Mouse (Mus musculus) heart, adult 2 months (tissue): ENCODE measurements around the gene Etfb. TPM values are rescaled to one million over a fixed set of nuclear protein-coding genes. Genes with fewer than 3 reads are reported as not detected.

Experiments
- DNase-seq, 2 experiments: peaks; one replicate each; pipeline ENCODE4 v3.0.0; 2021
- H3K27ac ChIP-seq: fragments of 200-600 bp; 2 replicates; pipeline ENCODE4 v1.8.1; 2022
- H3K27me3 ChIP-seq: fragments of 200-500 bp; 2 replicates; pipeline ENCODE4 v1.6.1; 2012; ENCODE audit warnings: mild to moderate bottlenecking, low read length, inconsistent platforms, mixed read lengths; ENCODE audit not compliant: control insufficient read depth, insufficient read depth
- H3K36me3 ChIP-seq: fragments of 200-500 bp; 2 replicates; pipeline ENCODE4 v1.6.1; 2012; ENCODE audit warnings: low read length, inconsistent platforms; ENCODE audit not compliant: control insufficient read depth, insufficient read depth
- H3K4me1 ChIP-seq: fragments of 200-500 bp; 2 replicates; pipeline ENCODE4 v1.6.1; 2011; ENCODE audit warnings: low read length; ENCODE audit not compliant: control insufficient read depth, insufficient read depth
- H3K4me3 ChIP-seq: fragments of 200-600 bp; 2 replicates; pipeline ENCODE4 v1.8.1; 2022
- H3K79me2 ChIP-seq: fragments of 200-500 bp; replicated peaks from 2 replicates; pipeline ENCODE4 v1.6.1; 2012; ENCODE audit warnings: mild to moderate bottlenecking, inconsistent platforms, low read length, moderate library complexity, mixed read lengths; ENCODE audit not compliant: control insufficient read depth, insufficient read depth
- H3K9ac ChIP-seq: fragments of 200-500 bp; 2 replicates; pipeline ENCODE4 v1.6.1; 2012; ENCODE audit warnings: low read depth, mild to moderate bottlenecking, control low read depth, inconsistent platforms, low read length, mixed read lengths
- CTCF ChIP-seq: fragments of 200-600 bp; IDR thresholded peaks from 2 replicates; pipeline ENCODE4 v1.8.1; 2022; ENCODE audit warnings: antibody characterized with exemption, mild to moderate bottlenecking, moderate library complexity
- EP300 ChIP-seq: fragments of 200-500 bp; IDR thresholded peaks from 2 replicates; pipeline ENCODE4 v1.6.1; 2011; ENCODE audit warnings: low read depth, low read length, control low read depth; ENCODE audit not compliant: insufficient read depth
- POLR2A ChIP-seq: fragments of 200-500 bp; IDR thresholded peaks from 2 replicates; pipeline ENCODE4 v1.6.1; 2011; ENCODE audit warnings: mild to moderate bottlenecking, low read depth, low read length, control low read depth; ENCODE audit not compliant: insufficient read depth
- WGBS: fragments of 180-500 bp; shearing (Covaris S2); methylation state at CpG from one replicate; pipeline ENCODE4 v1.1.7; 2018; 5-methylcytosine and 5-hydroxymethylcytosine counted together
- intact Hi-C: fragments of 180-260 bp; cut with DNase I; formaldehyde crosslinking; loops from one replicate; pipeline ENCODE4 v1.15.1; 2025
- polyA plus RNA-seq: library from polyadenylated mRNA; depleted of rRNA; stranded (reverse); fragments of >200 nt; gene quantifications from 2 replicates; pipeline ENCODE4 v1.2.3, GENCODE M21; 2012
- total RNA-seq, 2 experiments: library from RNA; stranded (reverse); gene quantifications; 2 replicates each; pipeline ENCODE4 v1.2.3; 2021

Etfb gene
- total and polyA plus RNA-seq, 3 experiments: 731 to 1,384 (median 1,250) TPM

- 88% methylated on average over 10 of the region's 10 CpGs for WGBS
- Histone ChIP-seq H3K27ac (no peak overlapping the region), H3K27me3 (no peaks in the 10 kb centered on the region), H3K9ac (no peak overlapping the region), H3K4me3 (no peak overlapping the region), H3K36me3 (no peaks in the 10 kb centered on the region), H3K4me1 (no peaks in the 10 kb centered on the region), H3K79me2 (no peaks in the 10 kb centered on the region)
- DNase-seq: no peak
- TF ChIP-seq EP300 (no peak), POLR2A (no peak), CTCF (no peak)
- intact Hi-C loops: no loop called here
These were observed 26.6 kb upstream of the Etfb start for GRCm38 (mm10) chr7:43417298-43417697.

- H3K27ac ChIP-seq: no peak overlapping the region
- no peaks in the 10 kb centered on the region for H3K27me3 ChIP-seq
- DNase-seq: peak; percentile 80 to 89
- H3K36me3 ChIP-seq: no peaks in the 10 kb centered on the region
- no peak overlapping the region for H3K4me3 ChIP-seq
- TF ChIP-seq POLR2A: no peak
- TF ChIP-seq EP300: peak; percentile 68; the same call in 1 of the 2 replicates
- H3K4me1 ChIP-seq: no peaks in the 10 kb centered on the region
- 6% methylated on average over 11 of the region's 11 CpGs for WGBS
- intact Hi-C loops: loop anchor here (1.0 kb wide), 2 partner anchors 43 to 472 kb away; no protein-coding TSS in a partner anchor
- no peaks in the 10 kb centered on the region for H3K79me2 ChIP-seq
- no peak overlapping the region for H3K9ac ChIP-seq
These were observed 20.8 kb upstream of the Etfb start for GRCm38 (mm10) chr7:43422995-43423617.

DNA sequence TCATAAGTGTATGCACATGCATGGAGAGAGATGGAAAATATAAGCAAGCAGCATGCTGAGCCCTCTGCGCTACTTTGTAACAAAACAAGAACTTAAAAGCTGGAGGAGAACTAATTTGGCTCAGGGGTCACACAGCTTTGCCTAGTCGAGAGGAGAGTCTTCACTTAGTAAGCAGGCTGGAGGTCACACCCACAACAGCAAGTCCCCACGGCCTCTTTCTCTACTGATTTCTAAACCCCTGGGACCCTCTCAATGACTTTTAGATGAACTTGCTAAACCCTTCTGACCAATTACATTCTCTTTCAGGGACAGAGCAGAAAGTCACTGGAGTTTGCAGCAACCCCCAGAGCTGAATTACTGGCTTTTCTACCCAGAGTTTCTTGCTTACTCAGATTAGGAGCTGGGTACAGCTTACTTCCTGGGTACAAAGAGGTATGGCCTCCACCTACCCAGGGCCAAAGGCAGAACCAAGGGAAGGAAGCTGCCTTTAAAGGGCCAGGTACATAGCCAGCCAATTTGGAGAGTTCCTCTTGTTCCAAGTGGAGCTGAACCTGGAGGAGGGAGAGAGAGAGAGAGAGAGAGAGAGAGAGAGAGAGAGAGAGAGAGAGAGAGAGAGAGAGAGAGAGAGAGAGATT is 19.8 kb upstream of the Etfb start:
- Histone ChIP-seq H3K27me3 (no peaks in the 10 kb centered on the region), H3K4me1 (no peaks in the 10 kb centered on the region), H3K36me3 (no peaks in the 10 kb centered on the region), H3K4me3 (no peak overlapping the region), H3K9ac (no peak overlapping the region), H3K79me2 (no peaks in the 10 kb centered on the region), H3K27ac (no peak overlapping the region)
- no peak for DNase-seq
- intact Hi-C loops: loop anchor here (1.0 kb wide), 2 partner anchors 42 to 471 kb away; no protein-coding TSS in a partner anchor
- 62% methylated on average over 3 of the region's 3 CpGs for WGBS
- TF ChIP-seq CTCF: no peak

DNA sequence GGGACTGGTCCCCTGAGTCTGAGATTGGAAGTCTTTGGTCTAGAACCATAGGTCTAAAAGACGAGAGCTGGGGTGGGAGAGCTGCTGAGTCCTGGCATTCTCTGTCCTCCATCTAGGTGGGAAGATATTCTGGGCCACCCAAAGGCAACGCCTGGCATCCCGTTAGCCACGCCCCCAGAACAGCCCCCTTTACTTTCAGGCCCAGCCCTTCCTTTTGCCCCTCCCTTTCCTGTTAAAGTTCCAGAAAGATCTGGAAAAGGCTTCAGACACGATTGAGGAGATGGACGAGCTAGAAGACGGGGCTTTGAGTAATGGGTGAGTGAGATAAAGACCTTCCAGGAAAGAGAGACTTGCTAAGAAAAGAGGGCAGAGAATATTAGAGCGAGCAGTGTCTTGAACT is 16.5 kb upstream of the Etfb start, which contains the start of gene Lim2:
Gene Lim2 (plus strand): TSS at position 265 of the 400 bp plus-strand sequence.
- Histone ChIP-seq H3K36me3 (no peaks in the 10 kb centered on the region), H3K79me2 (no peaks in the 10 kb centered on the region), H3K9ac (no peak within 1 kb of the TSS), H3K4me3 (no peak within 1 kb of the TSS), H3K27me3 (no peaks in the 10 kb centered on the region), H3K4me1 (no peaks in the 10 kb centered on the region), H3K27ac (no peak within 1 kb of the TSS)
- no peak for DNase-seq
- 69% methylated on average over 8 of the region's 8 CpGs for WGBS
- intact Hi-C loops: no loop called here
- TF ChIP-seq EP300: no peak
- no peak for TF ChIP-seq POLR2A
- TF ChIP-seq CTCF: no peak

DNA sequence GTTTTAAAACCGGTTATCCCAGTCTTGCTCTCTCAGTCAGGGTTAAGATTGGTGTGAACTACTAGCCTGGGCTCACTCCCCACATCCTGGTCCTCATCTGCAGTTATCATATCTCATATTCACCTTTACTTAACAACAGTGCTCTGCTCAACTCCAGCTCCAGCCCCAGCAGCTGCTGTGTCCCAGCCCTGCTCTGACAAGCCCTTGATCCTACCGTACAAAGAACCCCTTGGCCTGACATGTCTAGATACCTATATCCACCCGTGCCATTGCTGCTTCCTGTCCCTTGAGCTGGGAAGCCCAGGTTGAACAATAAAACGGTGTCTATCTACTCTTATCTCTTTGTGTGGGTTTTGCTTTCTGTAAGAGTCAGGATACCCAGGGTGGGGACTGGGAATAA is 14.4 kb upstream of the Etfb start:
- H3K4me3 ChIP-seq: no peak overlapping the region
- intact Hi-C loops: no loop called here
- H3K36me3 ChIP-seq: no peaks in the 10 kb centered on the region
- no peak overlapping the region for H3K27ac ChIP-seq
- H3K9ac ChIP-seq: no peak overlapping the region
- H3K27me3 ChIP-seq: no peaks in the 10 kb centered on the region
- DNase-seq: no peak
- WGBS: 44% methylated on average over 4 of the region's 4 CpGs
- TF ChIP-seq CTCF: no peak
- no peak for TF ChIP-seq POLR2A
- no peak for TF ChIP-seq EP300
- H3K79me2 ChIP-seq: no peaks in the 10 kb centered on the region
- no peaks in the 10 kb centered on the region for H3K4me1 ChIP-seq

- intact Hi-C loops: no loop called here
- H3K27me3 ChIP-seq: no peaks in the 10 kb centered on the region
- H3K27ac ChIP-seq: no peak overlapping the region
- WGBS: 54% methylated on average over 4 of the region's 4 CpGs
- H3K4me3 ChIP-seq: no peak overlapping the region
- H3K36me3 ChIP-seq: no peaks in the 10 kb centered on the region
- DNase-seq: no peak
- H3K4me1 ChIP-seq: no peaks in the 10 kb centered on the region
- no peak for TF ChIP-seq POLR2A
- TF ChIP-seq CTCF: no peak
- TF ChIP-seq EP300: no peak
- H3K9ac ChIP-seq: no peak overlapping the region
- H3K79me2 ChIP-seq: no peaks in the 10 kb centered on the region
These were observed 11.0 kb upstream of the Etfb start for GRCm38 (mm10) chr7:43432891-43433290.
